Mouse (Mus musculus): ENCODE measurements at regions not wholly inside any gene's neighbourhood (a gene's known extent, or its start where the extent isn't known, plus 50 kb on each side); places are given as distances from the start of the nearest gene placed in this dataset.
"Not testable (repeated sequence)": the region's sequence is repeated elsewhere in the genome, so short reads cannot be mapped to it uniquely, and the experiment has no call there.

GRCm38 (mm10) chr3:120471878-120472444, 687.7 kb upstream of the Ptbp2 start:
- 0 out of 2 replicates have a peak, but pooled peaks have one; percentile 67 for ATAC-seq (ENCODE audit: low FRiP score)
- Histone ChIP-seq H3K27me3 (no peaks in the 10 kb centered on the region), H3K9me3 (no peaks in the 10 kb centered on the region), H3K9ac (no peak overlapping the region), H3K4me2 (no peak overlapping the region), H3K4me1 (replicated peaks) (peaks cover 19% of the 10 kb centered on the region), H3K27ac (peak overlapping the region; percentile 74), H3K4me3 (no peak overlapping the region), H3K36me3 (no peaks in the 10 kb centered on the region)
- 7% methylated on average over 2 of the region's 2 CpGs for WGBS

- Histone ChIP-seq H3K4me1 (replicated peaks) (peaks cover 19% of the 10 kb centered on the region), H3K27me3 (no peaks in the 10 kb centered on the region), H3K27ac (no peak overlapping the region), H3K36me3 (no peaks in the 10 kb centered on the region), H3K4me2 (no peak overlapping the region), H3K9me3 (no peaks in the 10 kb centered on the region), H3K4me3 (no peak overlapping the region), H3K9ac (no peak overlapping the region)
- no peak for ATAC-seq (ENCODE audit: low FRiP score)
- 86% methylated on average over 2 of the region's 2 CpGs for whole genome bisulfite sequencing
Measured at GRCm38 (mm10) chr3:120468887-120469286, 684.6 kb upstream of the Ptbp2 start.

DNA sequence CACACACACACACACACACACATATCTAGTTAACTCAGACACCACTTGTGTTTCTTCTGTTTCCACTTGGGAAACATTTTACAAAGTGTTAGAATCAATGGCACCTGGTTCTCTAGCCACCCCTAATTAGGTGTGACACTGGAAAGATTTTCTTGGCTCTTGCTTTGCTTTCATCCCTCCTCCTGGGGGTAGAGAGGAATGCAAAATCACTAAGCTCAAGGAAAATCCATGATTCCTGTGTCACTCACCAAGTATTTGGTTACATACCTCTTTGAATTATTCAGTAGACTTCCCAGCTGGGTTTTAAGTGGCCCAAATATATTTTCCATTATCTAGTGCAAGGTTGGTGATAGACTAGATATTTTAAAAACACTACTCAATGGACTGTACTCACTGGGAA, 676.5 kb upstream of the Ptbp2 start:
- Histone ChIP-seq H3K4me1 (replicated peaks) (no peaks in the 10 kb centered on the region), H3K36me3 (no peaks in the 10 kb centered on the region), H3K27ac (no peak overlapping the region), H3K9me3 (no peaks in the 10 kb centered on the region), H3K9ac (no peak overlapping the region), H3K4me3 (no peak overlapping the region), H3K4me2 (no peak overlapping the region), H3K27me3 (no peaks in the 10 kb centered on the region)
- ATAC-seq (ENCODE audit: low FRiP score), result no peak

DNA sequence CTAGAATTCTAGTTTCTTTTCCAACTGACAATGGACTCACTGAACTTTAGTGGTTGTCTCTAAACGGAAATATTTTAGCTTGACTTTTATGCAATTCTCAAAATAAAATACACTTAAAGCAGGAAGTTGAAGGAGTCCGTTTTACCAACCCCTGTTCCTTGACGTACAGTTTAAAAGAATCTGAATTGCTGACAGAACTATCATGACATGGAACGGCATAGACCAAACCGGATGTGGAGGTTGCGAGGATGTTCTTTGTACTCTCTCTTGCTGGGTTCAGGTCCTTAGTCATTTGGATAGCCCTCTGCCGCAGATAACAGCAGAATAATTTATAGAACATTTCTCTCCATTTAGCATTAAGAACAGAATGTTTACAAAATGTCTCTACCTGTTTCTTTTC, 673.6 kb upstream of the Ptbp2 start:
- Histone ChIP-seq H3K9ac (no peak overlapping the region), H3K4me3 (no peak overlapping the region), H3K27ac (no peak overlapping the region), H3K27me3 (no peaks in the 10 kb centered on the region), H3K9me3 (no peaks in the 10 kb centered on the region), H3K4me2 (no peak overlapping the region), H3K36me3 (no peaks in the 10 kb centered on the region), H3K4me1 (replicated peaks) (no peaks in the 10 kb centered on the region)
- no peak for ATAC-seq (ENCODE audit: low FRiP score)
- 94% methylated on average over 7 of the region's 7 CpGs for WGBS

- no peaks in the 10 kb centered on the region for H3K9me3 ChIP-seq
- no peak overlapping the region for H3K4me2 ChIP-seq
- H3K4me1 ChIP-seq (replicated peaks), result no peaks in the 10 kb centered on the region
- H3K27me3 ChIP-seq, result no peaks in the 10 kb centered on the region
- no peak overlapping the region for H3K4me3 ChIP-seq
- H3K36me3 ChIP-seq, result no peaks in the 10 kb centered on the region
- ATAC-seq (ENCODE audit: low FRiP score), result no peak
- H3K9ac ChIP-seq, result no peak overlapping the region
- H3K27ac ChIP-seq, result no peak overlapping the region
- WGBS, result 86% methylated on average over 4 of the region's 4 CpGs
Measured at GRCm38 (mm10) chr3:120441127-120441526, 656.9 kb upstream of the Ptbp2 start.

DNA sequence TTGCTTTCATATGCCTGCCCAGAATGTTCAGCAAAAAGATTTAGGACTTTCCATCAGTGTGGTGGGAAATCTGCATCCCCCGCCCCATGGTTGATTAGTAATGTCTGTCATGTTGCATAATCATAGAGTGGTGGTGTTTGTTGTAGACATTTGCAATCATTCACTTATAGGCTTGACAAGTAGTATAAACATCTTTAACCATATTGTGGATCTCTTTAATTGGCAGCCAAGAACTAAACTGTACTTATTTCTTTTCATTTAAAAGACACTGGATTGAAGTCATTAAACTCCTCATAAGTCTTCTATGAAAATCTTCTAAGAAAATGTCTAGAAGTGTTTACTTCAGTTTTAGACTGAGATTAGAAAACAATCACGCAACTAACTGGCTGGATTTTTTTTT, 646.0 kb upstream of the Ptbp2 start:
- H3K4me3 ChIP-seq, result no peak overlapping the region
- no peak overlapping the region for H3K27ac ChIP-seq
- H3K9me3 ChIP-seq, result no peaks in the 10 kb centered on the region
- no peaks in the 10 kb centered on the region for H3K4me1 ChIP-seq (replicated peaks)
- no peak overlapping the region for H3K4me2 ChIP-seq
- ATAC-seq (ENCODE audit: low FRiP score), result no peak
- no peaks in the 10 kb centered on the region for H3K36me3 ChIP-seq
- H3K9ac ChIP-seq, result no peak overlapping the region
- 91% methylated on average over 2 of the region's 2 CpGs for WGBS
- H3K27me3 ChIP-seq, result no peaks in the 10 kb centered on the region

DNA sequence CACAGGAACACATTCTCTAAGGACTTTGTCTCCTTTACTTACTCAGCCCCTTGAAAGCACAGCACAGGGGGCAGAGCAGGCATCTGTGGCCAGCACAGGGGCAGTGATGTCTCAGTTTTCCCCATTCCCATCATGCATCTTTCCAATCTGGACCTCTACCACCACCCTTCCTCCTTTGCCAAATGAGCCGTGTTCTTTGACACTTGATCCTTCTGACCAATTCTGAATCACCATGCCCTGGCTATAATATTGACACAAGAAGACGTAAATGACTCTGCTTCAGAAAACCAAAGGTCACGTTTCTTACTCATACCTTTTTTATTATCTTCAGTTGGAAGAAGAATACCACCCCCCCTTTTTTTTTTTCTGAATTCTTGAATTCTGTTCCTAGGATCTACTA, 632.4 kb upstream of the Ptbp2 start:
- H3K9ac ChIP-seq, result no peak overlapping the region
- 85% methylated on average over 3 of the region's 3 CpGs for WGBS
- H3K4me3 ChIP-seq, result no peak overlapping the region
- no peaks in the 10 kb centered on the region for H3K27me3 ChIP-seq
- H3K36me3 ChIP-seq, result no peaks in the 10 kb centered on the region
- ATAC-seq (ENCODE audit: low FRiP score), result no peak
- H3K4me1 ChIP-seq (replicated peaks), result no peaks in the 10 kb centered on the region
- H3K9me3 ChIP-seq, result no peaks in the 10 kb centered on the region
- no peak overlapping the region for H3K4me2 ChIP-seq
- H3K27ac ChIP-seq, result no peak overlapping the region

GRCm38 (mm10) chr3:120375688-120376289, 591.5 kb upstream of the Ptbp2 start:
- Histone ChIP-seq H3K4me1 (replicated peaks) (no peaks in the 10 kb centered on the region), H3K9ac (no peak overlapping the region), H3K27ac (no peak overlapping the region), H3K27me3 (no peaks in the 10 kb centered on the region), H3K4me3 (no peak overlapping the region), H3K9me3 (no peaks in the 10 kb centered on the region), H3K4me2 (no peak overlapping the region), H3K36me3 (no peaks in the 10 kb centered on the region)
- ATAC-seq (ENCODE audit: low FRiP score), result no peak
- WGBS, result 37% methylated on average over 6 of the region's 6 CpGs

- ATAC-seq (ENCODE audit: low FRiP score), result no peak
- no peak overlapping the region for H3K9ac ChIP-seq
- H3K4me2 ChIP-seq, result no peak overlapping the region
- 62% methylated on average over 4 of the region's 4 CpGs for WGBS
- no peaks in the 10 kb centered on the region for H3K4me1 ChIP-seq (replicated peaks)
- H3K27ac ChIP-seq, result no peak overlapping the region
- H3K4me3 ChIP-seq, result no peak overlapping the region
- H3K36me3 ChIP-seq, result no peaks in the 10 kb centered on the region
- no peaks in the 10 kb centered on the region for H3K9me3 ChIP-seq
- H3K27me3 ChIP-seq, result no peaks in the 10 kb centered on the region
Measured at GRCm38 (mm10) chr3:120342747-120343377, 558.6 kb upstream of the Ptbp2 start.

DNA sequence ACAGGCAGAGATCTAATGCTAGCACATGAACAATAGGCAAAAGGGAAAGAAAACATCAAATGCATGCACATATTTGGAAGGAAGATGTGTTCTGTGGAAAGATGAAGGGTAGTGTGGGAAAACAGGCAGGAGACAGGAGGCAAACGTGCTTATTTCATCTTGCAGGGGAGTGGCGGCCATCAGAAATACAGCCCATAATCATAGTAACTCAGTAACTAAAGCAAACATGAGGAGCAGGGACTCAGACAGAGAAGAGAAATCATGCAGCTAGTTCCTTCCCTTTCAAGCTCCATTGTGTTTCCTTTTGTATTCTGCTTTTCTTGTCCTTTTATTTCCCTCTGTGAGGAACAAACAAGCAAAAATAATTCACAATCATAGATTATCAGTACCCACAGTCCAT, 557.6 kb upstream of the Ptbp2 start:
- no peaks in the 10 kb centered on the region for H3K4me1 ChIP-seq (replicated peaks)
- H3K9ac ChIP-seq, result no peak overlapping the region; the same call in 1 of the 2 replicates
- H3K4me3 ChIP-seq, result no peak overlapping the region
- H3K27me3 ChIP-seq, result no peaks in the 10 kb centered on the region
- WGBS, result 75% methylated on average over 2 of the region's 2 CpGs
- no peak for ATAC-seq (ENCODE audit: low FRiP score)
- H3K36me3 ChIP-seq, result no peaks in the 10 kb centered on the region
- H3K4me2 ChIP-seq, result no peak overlapping the region
- H3K27ac ChIP-seq, result peak overlapping the region; percentile 63; the same call in 1 of the 2 replicates
- no peaks in the 10 kb centered on the region for H3K9me3 ChIP-seq

DNA sequence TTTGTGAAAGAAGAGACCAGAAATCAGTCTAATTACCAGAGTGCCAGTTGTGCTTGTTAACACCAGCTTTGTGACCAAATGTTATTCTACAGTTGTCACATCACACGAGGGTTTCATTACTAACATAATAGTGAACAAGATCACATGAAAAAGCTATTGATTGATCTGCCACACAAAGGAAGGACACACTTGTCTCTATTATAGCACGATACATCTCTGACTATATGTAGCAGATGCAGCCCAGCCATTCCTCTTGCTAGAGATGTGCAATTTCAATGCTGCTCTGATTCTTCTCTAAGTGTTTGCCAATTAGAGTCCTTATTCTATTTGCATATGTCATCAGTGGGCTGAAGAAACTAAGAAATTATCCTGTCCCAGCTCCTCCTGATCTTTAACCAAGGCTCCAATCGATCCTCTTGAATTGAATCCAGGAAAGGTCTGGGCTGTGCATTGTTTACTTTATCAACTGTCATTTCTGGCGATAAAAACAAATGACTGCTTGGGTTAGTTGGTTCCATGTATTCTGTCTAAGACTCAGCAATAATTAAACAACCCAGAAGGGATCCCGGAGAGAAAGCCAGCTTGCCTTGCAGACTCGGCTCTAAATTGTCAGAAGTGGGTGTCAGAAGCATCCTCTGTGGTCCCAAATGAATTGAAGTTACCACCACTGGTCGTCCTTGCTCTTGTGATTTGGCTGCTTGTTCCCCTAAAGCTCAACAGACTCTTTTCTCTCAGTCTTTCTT, 551.7 kb upstream of the Ptbp2 start:
- 69% methylated on average over 7 of the region's 7 CpGs for WGBS
- H3K9me3 ChIP-seq, result peaks cover 4% of the 10 kb centered on the region; the same call in 1 of the 2 replicates
- no peak overlapping the region for H3K27ac ChIP-seq
- no peak overlapping the region for H3K9ac ChIP-seq
- no peaks in the 10 kb centered on the region for H3K36me3 ChIP-seq
- no peak overlapping the region for H3K4me3 ChIP-seq
- no peak overlapping the region for H3K4me2 ChIP-seq
- no peaks in the 10 kb centered on the region for H3K4me1 ChIP-seq (replicated peaks)
- H3K27me3 ChIP-seq, result no peaks in the 10 kb centered on the region
- no peak for ATAC-seq (ENCODE audit: low FRiP score)

DNA sequence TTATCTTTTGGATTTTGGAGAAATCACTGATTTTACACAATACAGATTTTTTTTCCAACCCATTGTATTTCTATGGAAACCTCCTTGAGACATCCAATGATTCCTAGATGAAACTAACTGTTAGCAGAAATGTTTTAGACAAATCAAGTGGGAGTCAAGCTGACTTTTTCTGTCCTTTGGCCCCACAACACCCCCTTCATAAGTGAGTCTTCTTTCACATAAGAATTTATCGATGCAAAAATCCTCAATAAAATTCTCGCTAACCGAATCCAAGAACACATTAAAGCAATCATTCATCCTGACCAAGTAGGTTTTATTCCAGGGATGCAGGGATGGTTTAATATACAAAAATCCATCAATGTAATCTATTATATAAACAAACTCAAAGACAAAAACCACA, 522.8 kb upstream of the Ptbp2 start:
- H3K9ac ChIP-seq; H3K9me3 ChIP-seq; ATAC-seq (ENCODE audit: low FRiP score); H3K4me1 ChIP-seq (replicated peaks); H3K4me3 ChIP-seq; H3K4me2 ChIP-seq; H3K27ac ChIP-seq; H3K27me3 ChIP-seq; H3K36me3 ChIP-seq: not testable (repeated sequence)
- 96% methylated on average over 3 of the region's 3 CpGs for WGBS

Data from hindbrain, embryonic 13.5 days (tissue).